Mouse (Mus musculus): Measurements from ENCODE around the gene Tmem130. TPM values are rescaled to one million over a fixed set of nuclear protein-coding genes. Genes with fewer than 3 reads are reported as not detected.
A peak's percentile ranks its signal among the peaks of the same experiment; 100 is the strongest.

Gene Tmem130
- 229 and 307 TPM in 2 replicates for polyA plus RNA-seq (2012; rRNA removed)

GRCm38 (mm10) chr5:144761161-144761868 is at the start of gene Tmem130:
Gene Tmem130 (minus strand): TSS chr5:144761818.
- peak; percentile 57; the same call in 1 of the 2 replicates for TF ChIP-seq POLR2A (IDR thresholded peaks at IDR 0.05; ENCODE audit: borderline replicate concordance, extremely low read depth, insufficient read depth, insufficient read length, poor library complexity, severe bottlenecking)
- TF ChIP-seq CTCF (IDR thresholded peaks at IDR 0.05; ENCODE audit: borderline replicate concordance, extremely low read depth, insufficient read depth, insufficient read length), result no peak

GRCm38 (mm10) chr5:144806931-144807330 is 45.3 kb upstream of the Tmem130 start:
- TF ChIP-seq POLR2A (IDR thresholded peaks at IDR 0.05; ENCODE audit: borderline replicate concordance, extremely low read depth, insufficient read depth, insufficient read length, poor library complexity, severe bottlenecking) (no peak), CTCF (IDR thresholded peaks at IDR 0.05; ENCODE audit: borderline replicate concordance, extremely low read depth, insufficient read depth, insufficient read length) (no peak)
- DNase-seq (ENCODE audit: low read depth), result no peak

More at GRCm38 (mm10) chr5:144761161-144761868, at the start of gene Tmem130:
- DNase-seq (ENCODE audit: low read depth), result peak; percentile 90

- TF ChIP-seq CTCF (IDR thresholded peaks at IDR 0.05; ENCODE audit: borderline replicate concordance, extremely low read depth, insufficient read depth, insufficient read length) (no peak), POLR2A (IDR thresholded peaks at IDR 0.05; ENCODE audit: borderline replicate concordance, extremely low read depth, insufficient read depth, insufficient read length, poor library complexity, severe bottlenecking) (no peak)
- no peak for DNase-seq (ENCODE audit: low read depth)
Observed at GRCm38 (mm10) chr5:144804181-144804580, 42.6 kb upstream of the Tmem130 start.

- no peak for DNase-seq (ENCODE audit: low read depth)
- TF ChIP-seq CTCF (IDR thresholded peaks at IDR 0.05; ENCODE audit: borderline replicate concordance, extremely low read depth, insufficient read depth, insufficient read length), result no peak
- no peak for TF ChIP-seq POLR2A (IDR thresholded peaks at IDR 0.05; ENCODE audit: borderline replicate concordance, extremely low read depth, insufficient read depth, insufficient read length, poor library complexity, severe bottlenecking)
Observed at GRCm38 (mm10) chr5:144803066-144803465, 41.4 kb upstream of the Tmem130 start.

- DNase-seq (ENCODE audit: low read depth), result no peak
- TF ChIP-seq POLR2A (IDR thresholded peaks at IDR 0.05; ENCODE audit: borderline replicate concordance, extremely low read depth, insufficient read depth, insufficient read length, poor library complexity, severe bottlenecking), result no peak
- TF ChIP-seq CTCF (IDR thresholded peaks at IDR 0.05; ENCODE audit: borderline replicate concordance, extremely low read depth, insufficient read depth, insufficient read length), result no peak
Observed at GRCm38 (mm10) chr5:144797116-144797515, 35.5 kb upstream of the Tmem130 start.

- peak; percentile 58 for DNase-seq (ENCODE audit: low read depth)
- TF ChIP-seq CTCF (IDR thresholded peaks at IDR 0.05; ENCODE audit: borderline replicate concordance, extremely low read depth, insufficient read depth, insufficient read length) (peak; percentile 63), POLR2A (IDR thresholded peaks at IDR 0.05; ENCODE audit: borderline replicate concordance, extremely low read depth, insufficient read depth, insufficient read length, poor library complexity, severe bottlenecking) (no peak)
Observed at GRCm38 (mm10) chr5:144794687-144795086, 33.1 kb upstream of the Tmem130 start.

GRCm38 (mm10) chr5:144793374-144793773 is 31.8 kb upstream of the Tmem130 start:
- no peak for DNase-seq (ENCODE audit: low read depth)
- TF ChIP-seq POLR2A (IDR thresholded peaks at IDR 0.05; ENCODE audit: borderline replicate concordance, extremely low read depth, insufficient read depth, insufficient read length, poor library complexity, severe bottlenecking), result no peak
- no peak for TF ChIP-seq CTCF (IDR thresholded peaks at IDR 0.05; ENCODE audit: borderline replicate concordance, extremely low read depth, insufficient read depth, insufficient read length)

- DNase-seq (ENCODE audit: low read depth), result peak; percentile 2
- TF ChIP-seq POLR2A (IDR thresholded peaks at IDR 0.05; ENCODE audit: borderline replicate concordance, extremely low read depth, insufficient read depth, insufficient read length, poor library complexity, severe bottlenecking), result no peak
- TF ChIP-seq CTCF (IDR thresholded peaks at IDR 0.05; ENCODE audit: borderline replicate concordance, extremely low read depth, insufficient read depth, insufficient read length), result no peak
Observed at GRCm38 (mm10) chr5:144786464-144786863, 24.8 kb upstream of the Tmem130 start.

GRCm38 (mm10) chr5:144780654-144781053 is 19.0 kb upstream of the Tmem130 start:
- DNase-seq (ENCODE audit: low read depth), result no peak
- no peak for TF ChIP-seq POLR2A (IDR thresholded peaks at IDR 0.05; ENCODE audit: borderline replicate concordance, extremely low read depth, insufficient read depth, insufficient read length, poor library complexity, severe bottlenecking)
- TF ChIP-seq CTCF (IDR thresholded peaks at IDR 0.05; ENCODE audit: borderline replicate concordance, extremely low read depth, insufficient read depth, insufficient read length), result no peak

- no peak for TF ChIP-seq POLR2A (IDR thresholded peaks at IDR 0.05; ENCODE audit: borderline replicate concordance, extremely low read depth, insufficient read depth, insufficient read length, poor library complexity, severe bottlenecking)
- TF ChIP-seq CTCF (IDR thresholded peaks at IDR 0.05; ENCODE audit: borderline replicate concordance, extremely low read depth, insufficient read depth, insufficient read length), result 0 out of 2 replicates have a peak, but pooled peaks have one; percentile 1
- no peak for DNase-seq (ENCODE audit: low read depth)
Observed at GRCm38 (mm10) chr5:144773231-144773630, 11.6 kb upstream of the Tmem130 start.

- TF ChIP-seq CTCF (IDR thresholded peaks at IDR 0.05; ENCODE audit: borderline replicate concordance, extremely low read depth, insufficient read depth, insufficient read length) (no peak), POLR2A (IDR thresholded peaks at IDR 0.05; ENCODE audit: borderline replicate concordance, extremely low read depth, insufficient read depth, insufficient read length, poor library complexity, severe bottlenecking) (no peak)
- peak; percentile 8 for DNase-seq (ENCODE audit: low read depth)
Observed at GRCm38 (mm10) chr5:144769067-144769482, 7.5 kb upstream of the Tmem130 start.
